Mouse (Mus musculus) limb, embryonic 11.5 days (tissue): ENCODE results near the gene Ank3. TPM values are rescaled to one million over a fixed set of nuclear protein-coding genes. Genes with fewer than 3 reads are reported as not detected.
A peak's percentile ranks its signal among the peaks of the same experiment; 100 is the strongest.

Source experiments
- ATAC-seq: fragments of 200-750 bp; cut with Nextera tagmentation; 2 replicates; pipeline ENCODE4 v1.8.0; 2017; ENCODE audit warnings: low read depth; ENCODE audit not compliant: insufficient number of reproducible peaks, low FRiP score, low TSS enrichment
- DNase-seq: peaks from one replicate; pipeline ENCODE4 v3.0.0-alpha.2; 2015; ENCODE audit warnings: low spot score
- H3K27ac ChIP-seq: fragments of 300-500 bp; sonication (generic); replicated peaks from 2 replicates; pipeline ENCODE4 v1.5.1; 2014; ENCODE audit warnings: low read depth, mild to moderate bottlenecking, low read length
- H3K27me3 ChIP-seq: fragments of 300-500 bp; sonication (generic); 2 replicates; pipeline ENCODE4 v1.6.1; 2014; ENCODE audit warnings: mild to moderate bottlenecking, low read length, mixed read lengths; ENCODE audit not compliant: control insufficient read depth, insufficient read depth
- H3K36me3 ChIP-seq: fragments of 300-500 bp; sonication (generic); 2 replicates; pipeline ENCODE4 v1.6.1; 2014; ENCODE audit warnings: mild to moderate bottlenecking, low read length, moderate library complexity, mixed read lengths; ENCODE audit not compliant: control insufficient read depth, insufficient read depth
- H3K4me1 ChIP-seq: fragments of 300-500 bp; sonication (generic); 2 replicates; pipeline ENCODE4 v1.6.1; 2014; ENCODE audit warnings: low read length, mixed read lengths; ENCODE audit not compliant: control insufficient read depth, insufficient read depth
- H3K4me2 ChIP-seq: fragments of 300-500 bp; sonication (generic); 2 replicates; pipeline ENCODE4 v1.6.1; 2014; ENCODE audit warnings: low read depth, mild to moderate bottlenecking, moderate library complexity; ENCODE audit not compliant: severe bottlenecking
- H3K4me3 ChIP-seq: fragments of 300-500 bp; sonication (generic); 2 replicates; pipeline ENCODE4 v1.5.1; 2014; ENCODE audit warnings: low read depth, low read length
- H3K9ac ChIP-seq: fragments of 300-500 bp; sonication (generic); 2 replicates; pipeline ENCODE4 v1.6.1; 2014; ENCODE audit warnings: mild to moderate bottlenecking, low read length
- H3K9me3 ChIP-seq: fragments of 300-500 bp; sonication (generic); 2 replicates; pipeline ENCODE4 v1.6.1; 2016; ENCODE audit warnings: low read length; ENCODE audit not compliant: control insufficient read depth
- WGBS: fragments of 180-500 bp; shearing (Covaris S2); extraction: QIAGEN DNeasy Blood & Tissue Kit; methylation state at CpG from one replicate; pipeline ENCODE4 v1.1.7; 2014; 5-methylcytosine and 5-hydroxymethylcytosine counted together
- polyA plus RNA-seq: library from polyadenylated mRNA; unstranded; fragments of >200 nt; fragmentation: Nextera tagmentation; extraction: Ambion mirVana; gene quantifications from 2 replicates; pipeline ENCODE4 v1.2.1, GENCODE M21; 2014

Ank3 gene
- polyA plus RNA-seq, 1 experiment from 2014 or later = 22.3 TPM

DNA sequence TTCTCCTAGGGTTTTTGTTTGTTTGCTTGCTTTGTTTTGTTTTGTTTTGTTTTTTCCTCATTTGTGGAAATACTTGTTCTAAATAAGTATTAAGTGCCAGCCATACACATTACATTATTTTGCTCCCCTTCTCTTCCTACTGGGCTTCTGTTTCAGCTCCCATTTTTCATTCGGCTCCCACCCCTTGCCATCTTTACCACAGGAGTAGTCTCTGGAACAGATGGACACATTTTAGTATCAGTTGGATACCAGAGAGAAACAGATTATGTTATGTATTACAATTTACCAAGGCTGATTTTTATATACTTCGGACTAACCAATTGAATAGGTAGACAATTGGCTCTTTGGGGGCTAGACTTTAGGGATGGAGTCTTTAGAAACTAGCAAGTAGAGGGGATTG is 327.7 kb downstream of the Ank3 start:
- DNase-seq = no peak
- Histone ChIP-seq H3K36me3 (no peaks in the 10 kb centered on the region), H3K27ac (no peak overlapping the region), H3K4me3 (no peak overlapping the region), H3K4me1 (peaks cover 8% of the 10 kb centered on the region; the same call in 1 of the 2 replicates), H3K9ac (no peak overlapping the region), H3K27me3 (no peaks in the 10 kb centered on the region), H3K9me3 (no peaks in the 10 kb centered on the region), H3K4me2 (no peak overlapping the region)
- 97% methylated on average over 2 of the region's 2 CpGs for WGBS
- no peak for ATAC-seq

DNA sequence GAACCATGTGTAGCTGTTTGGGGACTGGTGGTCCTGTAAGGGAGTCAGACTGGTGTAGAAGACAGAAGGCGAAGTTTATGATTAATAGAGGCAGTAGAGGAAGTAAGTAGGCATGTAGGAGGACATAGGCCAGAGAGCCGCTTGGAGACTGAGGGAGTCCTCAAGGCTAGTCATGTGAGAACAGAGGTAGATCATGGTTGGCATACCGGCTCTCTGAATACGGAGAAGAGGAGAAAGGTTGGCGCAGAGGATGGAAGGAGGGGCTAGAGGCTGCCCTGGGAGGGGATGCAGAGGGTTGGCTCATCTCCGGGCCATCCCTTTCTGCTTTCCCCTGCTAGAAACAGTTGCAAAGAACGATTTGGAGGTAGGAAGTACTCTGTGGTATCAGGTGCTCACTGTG is 328.2 kb downstream of the Ank3 start:
- DNase-seq (no peak), ATAC-seq (no peak)
- Histone ChIP-seq H3K4me2 (no peak overlapping the region), H3K9me3 (no peaks in the 10 kb centered on the region), H3K4me1 (peaks cover 8% of the 10 kb centered on the region; the same call in 1 of the 2 replicates), H3K4me3 (no peak overlapping the region), H3K27ac (no peak overlapping the region), H3K27me3 (no peaks in the 10 kb centered on the region), H3K9ac (no peak overlapping the region), H3K36me3 (no peaks in the 10 kb centered on the region)
- WGBS = 89% methylated on average over 7 of the region's 7 CpGs

DNA sequence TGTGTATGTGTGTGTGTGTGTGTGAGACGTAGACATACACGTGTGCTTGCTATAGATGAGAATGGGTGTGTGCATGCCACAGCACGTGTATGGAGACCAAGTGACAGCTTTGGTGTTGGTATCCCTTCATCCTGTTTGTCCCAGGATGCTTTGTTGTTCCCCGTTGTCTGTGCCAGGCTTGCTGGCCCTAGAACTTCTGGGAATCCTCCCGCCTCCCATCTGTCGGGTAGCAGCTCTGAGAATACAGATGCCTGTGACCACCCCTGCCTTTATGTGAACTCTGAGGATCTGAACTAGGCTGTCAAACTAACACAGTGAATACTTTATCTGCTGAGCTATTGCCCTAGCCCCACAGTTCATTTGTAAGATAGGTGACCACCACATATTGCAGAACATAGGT is 330.3 kb downstream of the Ank3 start:
- ATAC-seq (no peak), DNase-seq (no peak)

DNA sequence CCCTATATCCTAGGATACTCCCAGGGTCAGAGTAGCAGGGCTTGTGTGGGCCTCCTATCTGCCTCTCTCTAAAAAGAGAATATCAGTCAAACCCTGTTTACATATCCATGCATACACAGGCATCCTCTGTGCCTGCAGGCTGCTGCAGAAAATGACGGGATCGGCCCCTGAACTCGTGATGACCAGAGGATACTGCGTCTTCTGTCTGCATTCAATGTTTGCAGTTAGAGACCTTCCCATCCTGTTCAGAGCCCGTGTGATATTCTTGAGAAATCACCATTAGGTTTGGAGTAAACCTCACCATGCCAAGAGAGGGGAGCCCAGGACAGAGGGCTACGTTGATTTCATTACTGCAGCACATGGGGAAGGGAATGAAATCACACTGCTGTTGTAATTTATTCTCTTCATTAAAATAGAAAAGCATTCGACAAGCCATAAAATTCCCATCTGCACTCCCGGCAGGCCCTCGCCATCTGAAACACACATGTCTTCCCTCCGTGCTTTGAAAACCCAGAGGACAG is 331.8 kb downstream of the Ank3 start:
- 23% methylated on average over 10 of the region's 10 CpGs for WGBS
- H3K4me1 ChIP-seq = peaks cover 8% of the 10 kb centered on the region; the same call in 1 of the 2 replicates

More for the DNA sequence above, 330.3 kb downstream of the Ank3 start:
- H3K36me3 ChIP-seq = no peaks in the 10 kb centered on the region
- H3K4me1 ChIP-seq = peaks cover 8% of the 10 kb centered on the region; the same call in 1 of the 2 replicates
- no peak overlapping the region for H3K9ac ChIP-seq
- no peak overlapping the region for H3K27ac ChIP-seq
- H3K4me3 ChIP-seq = no peak overlapping the region
- 75% methylated on average over 6 of the region's 6 CpGs for WGBS
- no peaks in the 10 kb centered on the region for H3K27me3 ChIP-seq
- H3K9me3 ChIP-seq = no peaks in the 10 kb centered on the region
- no peak overlapping the region for H3K4me2 ChIP-seq

DNA sequence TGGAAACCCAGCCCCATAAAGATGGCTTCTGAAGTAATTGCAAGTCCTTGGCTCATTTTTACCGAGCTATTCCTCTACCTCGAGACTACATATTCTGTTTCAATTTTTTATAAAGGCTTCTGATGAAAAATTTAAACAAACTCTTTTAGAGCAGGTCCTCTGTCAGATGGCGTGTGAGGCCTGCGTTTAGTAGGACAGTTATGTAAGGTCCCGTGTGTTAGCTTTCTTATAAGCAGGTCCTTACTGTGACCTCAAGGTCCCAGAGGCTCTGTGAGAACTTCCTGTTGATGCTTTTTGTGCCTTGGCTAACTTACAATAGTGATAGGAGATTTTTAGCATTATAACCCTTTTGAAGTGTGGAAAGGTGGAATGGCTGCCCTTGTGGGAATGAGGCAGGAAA is 332.8 kb downstream of the Ank3 start:
- no peak for DNase-seq
- no peaks in the 10 kb centered on the region for H3K9me3 ChIP-seq
- no peak for ATAC-seq
- no peak overlapping the region for H3K4me3 ChIP-seq
- no peak overlapping the region for H3K4me2 ChIP-seq
- 62% methylated on average over 5 of the region's 5 CpGs for WGBS
- no peaks in the 10 kb centered on the region for H3K27me3 ChIP-seq
- H3K9ac ChIP-seq = no peak overlapping the region
- H3K36me3 ChIP-seq = no peaks in the 10 kb centered on the region
- peaks cover 8% of the 10 kb centered on the region; the same call in 1 of the 2 replicates for H3K4me1 ChIP-seq
- H3K27ac ChIP-seq = no peak overlapping the region

More for the DNA sequence above, 331.8 kb downstream of the Ank3 start:
- H3K27ac ChIP-seq = no peak overlapping the region
- H3K4me2 ChIP-seq = no peak overlapping the region
- H3K9me3 ChIP-seq = no peaks in the 10 kb centered on the region
- no peaks in the 10 kb centered on the region for H3K36me3 ChIP-seq
- no peak for ATAC-seq
- H3K27me3 ChIP-seq = no peaks in the 10 kb centered on the region
- H3K9ac ChIP-seq = no peak overlapping the region
- no peak overlapping the region for H3K4me3 ChIP-seq
- peak; percentile 32 for DNase-seq

DNA sequence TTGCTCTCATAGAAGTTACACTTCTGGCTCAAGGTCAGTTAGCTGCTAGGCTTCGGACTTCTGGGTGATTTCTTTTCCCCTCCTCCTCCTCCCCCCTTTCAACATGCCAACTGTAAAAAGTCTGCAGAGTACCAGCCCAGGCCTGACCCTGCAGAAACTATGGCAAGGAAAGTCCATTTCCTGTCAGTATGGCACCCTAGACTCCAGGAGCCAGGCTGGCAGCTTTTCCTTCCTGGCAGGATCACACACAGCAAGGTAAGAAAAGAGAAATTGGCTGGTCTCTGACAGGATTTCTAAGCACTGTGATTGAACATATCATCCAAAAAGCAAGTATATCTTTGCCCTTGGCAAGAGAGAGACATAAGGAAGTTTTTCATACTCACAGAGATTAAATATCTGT is 333.3 kb downstream of the Ank3 start:
- no peak overlapping the region for H3K4me2 ChIP-seq
- H3K9me3 ChIP-seq = no peaks in the 10 kb centered on the region
- WGBS = 46% methylated on average over 1 of the region's 1 CpGs
- H3K36me3 ChIP-seq = no peaks in the 10 kb centered on the region
- H3K27ac ChIP-seq = no peak overlapping the region
- no peaks in the 10 kb centered on the region for H3K27me3 ChIP-seq
- ATAC-seq (no peak), DNase-seq (no peak)
- H3K4me3 ChIP-seq = no peak overlapping the region
- H3K4me1 ChIP-seq = peaks cover 8% of the 10 kb centered on the region; the same call in 1 of the 2 replicates
- H3K9ac ChIP-seq = no peak overlapping the region

DNA sequence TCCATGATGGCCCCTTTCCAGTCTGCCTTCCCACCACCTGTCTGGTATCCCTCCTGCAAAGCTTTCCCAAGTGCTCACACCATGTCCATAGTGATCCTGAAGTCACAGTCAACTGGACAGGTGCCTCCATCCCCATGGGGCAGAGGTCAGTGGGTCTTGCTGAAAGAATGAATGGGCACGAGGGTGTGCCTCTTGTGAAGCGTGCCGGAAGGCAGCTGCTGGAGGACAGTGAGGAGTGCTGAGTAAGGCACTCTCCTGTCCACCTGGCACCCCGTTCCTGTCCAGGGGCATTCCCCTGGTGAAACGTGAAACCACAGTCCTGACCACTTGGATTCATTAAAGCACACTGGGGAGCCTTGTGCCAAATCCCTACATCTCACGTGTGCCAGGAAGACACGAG is 337.7 kb downstream of the Ank3 start:
- Histone ChIP-seq H3K27ac (no peak overlapping the region), H3K4me3 (no peak overlapping the region), H3K36me3 (no peaks in the 10 kb centered on the region), H3K9ac (no peak overlapping the region), H3K4me2 (no peak overlapping the region), H3K4me1 (peaks cover 4% of the 10 kb centered on the region), H3K27me3 (no peaks in the 10 kb centered on the region), H3K9me3 (no peaks in the 10 kb centered on the region)
- DNase-seq (no peak), ATAC-seq (no peak)
- 62% methylated on average over 7 of the region's 7 CpGs for WGBS

DNA sequence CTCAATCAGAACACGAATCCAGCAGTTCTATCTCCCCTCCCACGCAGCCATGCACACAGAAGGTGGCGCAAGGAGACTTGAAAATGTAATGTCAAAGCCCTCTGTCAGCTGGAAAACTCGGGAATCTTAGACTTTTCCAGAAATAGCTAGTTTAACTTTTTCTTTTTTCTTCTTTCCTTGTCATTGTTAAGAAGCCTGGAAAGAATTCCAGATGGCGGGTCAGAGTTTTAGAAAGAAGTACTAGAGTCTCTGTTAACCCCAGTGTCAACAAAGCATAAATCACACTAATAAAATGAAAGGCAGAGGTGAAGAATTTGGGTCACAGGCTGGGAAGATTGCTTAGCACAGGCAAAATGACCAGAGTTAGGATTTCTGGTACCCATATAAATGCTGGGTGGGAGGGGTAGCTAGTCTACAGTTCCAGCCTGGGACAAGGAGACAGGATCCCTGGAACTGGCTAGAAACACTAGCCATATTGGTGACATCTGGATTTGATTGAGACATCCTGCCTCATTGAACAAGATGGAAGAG is 340.2 kb downstream of the Ank3 start:
- peak; percentile 82 for ATAC-seq
- H3K4me2 ChIP-seq = no peak overlapping the region

DNA sequence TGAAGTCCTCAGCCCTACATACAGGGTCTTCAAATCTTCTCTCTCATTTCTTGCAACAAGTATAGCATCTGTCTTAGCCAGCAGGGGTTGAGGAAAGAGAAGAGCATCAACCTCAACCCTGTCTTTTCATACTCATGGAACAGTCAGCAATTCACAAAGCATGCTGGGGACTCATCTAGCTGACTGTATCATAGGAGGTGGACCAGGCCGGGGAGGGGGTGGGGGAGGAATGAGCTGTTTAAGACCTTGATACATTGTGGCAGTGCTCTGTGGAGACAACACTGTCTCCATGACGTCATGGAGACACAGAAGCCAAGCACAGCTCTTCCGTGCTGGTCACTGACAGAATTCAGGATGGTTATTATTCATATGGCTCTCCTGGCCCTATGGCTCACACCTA is 344.0 kb downstream of the Ank3 start:
- H3K9me3 ChIP-seq = no peaks in the 10 kb centered on the region
- H3K4me3 ChIP-seq = no peak overlapping the region
- no peak overlapping the region for H3K27ac ChIP-seq
- H3K27me3 ChIP-seq = no peaks in the 10 kb centered on the region
- H3K4me2 ChIP-seq = no peak overlapping the region
- WGBS = 85% methylated on average over 3 of the region's 3 CpGs
- no peaks in the 10 kb centered on the region for H3K36me3 ChIP-seq
- no peak overlapping the region for H3K9ac ChIP-seq
- DNase-seq (no peak), ATAC-seq (no peak)
- H3K4me1 ChIP-seq = peaks cover 10% of the 10 kb centered on the region

More for the DNA sequence above, 340.2 kb downstream of the Ank3 start:
- Histone ChIP-seq H3K36me3 (no peaks in the 10 kb centered on the region), H3K4me1 (peaks cover 4% of the 10 kb centered on the region), H3K9ac (no peak overlapping the region), H3K4me3 (no peak overlapping the region), H3K27me3 (no peaks in the 10 kb centered on the region), H3K9me3 (no peaks in the 10 kb centered on the region), H3K27ac (0 out of 2 replicates have a peak overlapping the region, but pooled peaks have one; percentile 14)
- peak; percentile 61 for DNase-seq
- 11% methylated on average over 5 of the region's 5 CpGs for WGBS
